Mouse (Mus musculus): ENCODE results near the gene Rpp25l. TPM values are rescaled to one million over a fixed set of nuclear protein-coding genes. Genes with fewer than 3 reads are reported as not detected.
A peak's percentile ranks its signal among the peaks of the same experiment; 100 is the strongest.

The Rpp25l gene
- polyA plus RNA-seq, 1 experiment, result 94.9 TPM

- peaks cover 11% of the 10 kb centered on the region for H3K4me1 ChIP-seq (replicated peaks; ENCODE audit: control insufficient read depth, insufficient read depth, low read length)
- no peaks in the 10 kb centered on the region for H3K36me3 ChIP-seq (ENCODE audit: control insufficient read depth, insufficient read depth, low read length)
- TF ChIP-seq CTCF (IDR thresholded peaks at IDR 0.05; ENCODE audit: borderline replicate concordance, control insufficient read depth, extremely low read depth, insufficient read depth, low read length, poor library complexity), result no peak
- no peak for TF ChIP-seq POLR2A (IDR thresholded peaks at IDR 0.05; ENCODE audit: control insufficient read depth, extremely low read depth, insufficient read depth, low read length, poor library complexity)
- WGBS, result 95% methylated on average over 13 of the region's 13 CpGs
- H3K27ac ChIP-seq (ENCODE audit: control insufficient read depth, insufficient read depth, low read length), result no peak overlapping the region
- H3K27me3 ChIP-seq (ENCODE audit: control insufficient read depth, insufficient read depth, low read length), result no peaks in the 10 kb centered on the region
- H3K4me3 ChIP-seq (ENCODE audit: control insufficient read depth, insufficient read depth, low read length), result no peak overlapping the region
- DNase-seq, result no peak
Measured at GRCm38 (mm10) chr4:41739260-41739659, 25.9 kb upstream of the Rpp25l start.

DNA sequence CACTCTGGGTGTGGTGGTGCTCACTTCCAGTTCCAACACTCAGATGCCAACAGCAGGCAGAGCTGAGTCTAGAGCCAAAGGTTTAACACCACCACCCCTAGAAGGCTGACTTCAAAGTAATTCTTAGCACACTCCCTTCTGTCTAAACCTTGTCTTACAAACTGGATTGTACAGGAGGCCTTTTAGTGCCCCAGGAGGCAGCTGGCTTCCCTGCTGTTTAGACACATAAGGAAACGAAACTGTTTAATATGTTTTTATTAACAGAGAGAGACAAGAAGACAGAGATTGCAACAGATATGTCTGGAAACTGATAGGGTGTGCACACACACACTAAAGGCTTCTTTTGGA lies 24.9 kb upstream of the Rpp25l start:
- Histone ChIP-seq H3K4me3 (ENCODE audit: control insufficient read depth, insufficient read depth, low read length) (no peak overlapping the region), H3K4me1 (replicated peaks; ENCODE audit: control insufficient read depth, insufficient read depth, low read length) (peaks cover 11% of the 10 kb centered on the region)

DNA sequence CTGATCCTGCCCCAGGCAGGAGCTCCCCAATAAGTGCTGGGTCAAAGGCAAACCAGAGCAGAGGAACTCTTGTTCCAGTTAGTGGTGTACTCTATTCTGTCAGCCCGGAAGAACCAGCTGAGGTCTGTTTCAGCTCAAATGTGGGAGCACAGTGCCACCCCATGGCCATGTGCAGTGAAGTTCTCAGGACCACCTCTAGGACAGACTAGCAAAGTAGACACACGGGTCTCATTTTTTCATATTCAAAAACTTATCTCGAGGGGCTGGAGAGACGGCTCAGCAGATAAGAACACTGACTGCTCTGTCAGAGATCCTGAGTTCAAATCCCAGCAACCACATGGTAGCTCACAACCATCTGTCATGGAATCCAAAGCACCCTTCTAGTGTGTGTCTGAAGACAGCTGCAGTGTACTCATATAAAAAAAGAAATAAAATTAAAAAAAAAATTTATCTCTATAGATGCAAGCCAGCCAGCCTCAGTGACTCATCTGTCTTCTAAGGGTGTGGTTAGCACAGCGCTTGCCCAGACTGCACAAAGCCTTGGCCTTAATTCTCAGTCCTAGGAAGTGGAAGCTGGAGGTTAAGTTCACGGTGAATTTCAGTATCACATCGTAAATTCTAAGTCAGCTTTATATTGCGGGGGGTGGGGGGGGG lies 24.4 kb upstream of the Rpp25l start:
- Histone ChIP-seq H3K36me3 (ENCODE audit: control insufficient read depth, insufficient read depth, low read length) (no peaks in the 10 kb centered on the region), H3K4me3 (ENCODE audit: control insufficient read depth, insufficient read depth, low read length) (no peak overlapping the region), H3K27me3 (ENCODE audit: control insufficient read depth, insufficient read depth, low read length) (no peaks in the 10 kb centered on the region; the same call in 1 of the 2 replicates), H3K27ac (ENCODE audit: control insufficient read depth, insufficient read depth, low read length) (no peak overlapping the region), H3K4me1 (replicated peaks; ENCODE audit: control insufficient read depth, insufficient read depth, low read length) (peaks cover 11% of the 10 kb centered on the region)
- WGBS, result 42% methylated on average over 8 of the region's 8 CpGs
- TF ChIP-seq CTCF (IDR thresholded peaks at IDR 0.05; ENCODE audit: borderline replicate concordance, control insufficient read depth, extremely low read depth, insufficient read depth, low read length, poor library complexity) (peak; percentile 63; the same call in 1 of the 2 replicates), POLR2A (IDR thresholded peaks at IDR 0.05; ENCODE audit: control insufficient read depth, extremely low read depth, insufficient read depth, low read length, poor library complexity) (no peak)
- DNase-seq, result peak; percentile 82

More for the DNA sequence above, 24.9 kb upstream of the Rpp25l start:
- H3K36me3 ChIP-seq (ENCODE audit: control insufficient read depth, insufficient read depth, low read length), result no peaks in the 10 kb centered on the region
- 92% methylated on average over 1 of the region's 1 CpGs for WGBS
- TF ChIP-seq POLR2A (IDR thresholded peaks at IDR 0.05; ENCODE audit: control insufficient read depth, extremely low read depth, insufficient read depth, low read length, poor library complexity) (no peak), CTCF (IDR thresholded peaks at IDR 0.05; ENCODE audit: borderline replicate concordance, control insufficient read depth, extremely low read depth, insufficient read depth, low read length, poor library complexity) (no peak)
- no peak for DNase-seq
- no peak overlapping the region for H3K27ac ChIP-seq (ENCODE audit: control insufficient read depth, insufficient read depth, low read length)
- no peaks in the 10 kb centered on the region for H3K27me3 ChIP-seq (ENCODE audit: control insufficient read depth, insufficient read depth, low read length)

- Histone ChIP-seq H3K27ac (ENCODE audit: control insufficient read depth, insufficient read depth, low read length) (no peak within 1 kb of the TSS), H3K27me3 (ENCODE audit: control insufficient read depth, insufficient read depth, low read length) (peaks cover 17% of the 10 kb centered on the region), H3K4me1 (replicated peaks; ENCODE audit: control insufficient read depth, insufficient read depth, low read length) (no peaks in the 10 kb centered on the region; the same call in 1 of the 2 replicates), H3K4me3 (ENCODE audit: control insufficient read depth, insufficient read depth, low read length) (peak within 1 kb of the TSS; percentile 3; the same call in 1 of the 2 replicates), H3K36me3 (ENCODE audit: control insufficient read depth, insufficient read depth, low read length) (no peaks in the 10 kb centered on the region)
- 2% methylated on average over 50 of the region's 50 CpGs for WGBS
- DNase-seq, result peak; percentile 65
- no peak for TF ChIP-seq CTCF (IDR thresholded peaks at IDR 0.05; ENCODE audit: borderline replicate concordance, control insufficient read depth, extremely low read depth, insufficient read depth, low read length, poor library complexity)
- no peak for TF ChIP-seq POLR2A (IDR thresholded peaks at IDR 0.05; ENCODE audit: control insufficient read depth, extremely low read depth, insufficient read depth, low read length, poor library complexity)
Measured at GRCm38 (mm10) chr4:41731052-41731765, 17.9 kb upstream of the Rpp25l start, which contains the start of gene Arid3c. Gene Arid3c (minus strand): TSS chr4:41731142.

GRCm38 (mm10) chr4:41726826-41727621 lies 13.7 kb upstream of the Rpp25l start:
- no peaks in the 10 kb centered on the region; the same call in none of the 2 replicates for H3K4me1 ChIP-seq (replicated peaks; ENCODE audit: control insufficient read depth, insufficient read depth, low read length)
- WGBS, result 39% methylated on average over 20 of the region's 20 CpGs
- no peak overlapping the region for H3K27ac ChIP-seq (ENCODE audit: control insufficient read depth, insufficient read depth, low read length)
- DNase-seq, result no peak
- no peak for TF ChIP-seq POLR2A (IDR thresholded peaks at IDR 0.05; ENCODE audit: control insufficient read depth, extremely low read depth, insufficient read depth, low read length, poor library complexity)
- TF ChIP-seq CTCF (IDR thresholded peaks at IDR 0.05; ENCODE audit: borderline replicate concordance, control insufficient read depth, extremely low read depth, insufficient read depth, low read length, poor library complexity), result no peak
- H3K36me3 ChIP-seq (ENCODE audit: control insufficient read depth, insufficient read depth, low read length), result no peaks in the 10 kb centered on the region
- peaks cover 29% of the 10 kb centered on the region for H3K27me3 ChIP-seq (ENCODE audit: control insufficient read depth, insufficient read depth, low read length)
- no peak overlapping the region for H3K4me3 ChIP-seq (ENCODE audit: control insufficient read depth, insufficient read depth, low read length)

GRCm38 (mm10) chr4:41722918-41723351 lies 9.6 kb upstream of the Rpp25l start, which contains the start of gene Dctn3:
Gene Dctn3 (minus strand): TSS chr4:41723170.
- Histone ChIP-seq H3K27me3 (ENCODE audit: control insufficient read depth, insufficient read depth, low read length) (peaks cover 16% of the 10 kb centered on the region), H3K4me3 (ENCODE audit: control insufficient read depth, insufficient read depth, low read length) (peak within 1 kb of the TSS; percentile 97), H3K4me1 (replicated peaks; ENCODE audit: control insufficient read depth, insufficient read depth, low read length) (no peaks in the 10 kb centered on the region; the same call in none of the 2 replicates), H3K27ac (ENCODE audit: control insufficient read depth, insufficient read depth, low read length) (no peak within 1 kb of the TSS), H3K36me3 (ENCODE audit: control insufficient read depth, insufficient read depth, low read length) (peaks cover 15% of the 10 kb centered on the region)
- under 1% methylated on average over 27 of the region's 27 CpGs for WGBS
- TF ChIP-seq CTCF (IDR thresholded peaks at IDR 0.05; ENCODE audit: borderline replicate concordance, control insufficient read depth, extremely low read depth, insufficient read depth, low read length, poor library complexity) (0 out of 2 replicates have a peak, but pooled peaks have one; percentile 17), POLR2A (IDR thresholded peaks at IDR 0.05; ENCODE audit: control insufficient read depth, extremely low read depth, insufficient read depth, low read length, poor library complexity) (peak; percentile 84)
- DNase-seq, result peak; percentile 81
